Mouse (Mus musculus): ENCODE measurements around the gene Btbd3.

The Btbd3 gene

GRCm38 (mm10) chr2:138531160-138531967, 275.0 kb downstream of the Btbd3 start:
- DNase-seq (ENCODE audit: low spot score in 2 of 2), result no peak

GRCm38 (mm10) chr2:138531992-138532391, 275.6 kb downstream of the Btbd3 start:
- DNase-seq (ENCODE audit: low spot score in 2 of 2), result no peak

GRCm38 (mm10) chr2:138539655-138540054, 283.3 kb downstream of the Btbd3 start:
- DNase-seq (ENCODE audit: low spot score in 2 of 2), result no peak

GRCm38 (mm10) chr2:138548990-138549389, 292.6 kb downstream of the Btbd3 start:
- no peak for DNase-seq (ENCODE audit: low spot score in 2 of 2)

- DNase-seq (ENCODE audit: low spot score in 2 of 2), result peak; percentile 59 to 71
These were observed 295.2 kb downstream of the Btbd3 start for GRCm38 (mm10) chr2:138551516-138551915.

GRCm38 (mm10) chr2:138555106-138555862, 298.9 kb downstream of the Btbd3 start:
- peak; percentile 40 to 41 for DNase-seq (ENCODE audit: low spot score in 2 of 2)

- DNase-seq (ENCODE audit: low spot score in 2 of 2), result no peak
These were observed 329.6 kb downstream of the Btbd3 start for GRCm38 (mm10) chr2:138585930-138586329.

GRCm38 (mm10) chr2:138587335-138587734, 331.0 kb downstream of the Btbd3 start:
- peak in 1 of 2 experiments; percentile 22 for DNase-seq (ENCODE audit: low spot score in 2 of 2)

- DNase-seq (ENCODE audit: low spot score in 2 of 2), result peak; percentile 30 to 51
These were observed 331.6 kb downstream of the Btbd3 start for GRCm38 (mm10) chr2:138587795-138588545.

- no peak for DNase-seq (ENCODE audit: low spot score in 2 of 2)
These were observed 332.7 kb downstream of the Btbd3 start for GRCm38 (mm10) chr2:138589105-138589504.

GRCm38 (mm10) chr2:138590307-138590706, 333.9 kb downstream of the Btbd3 start:
- DNase-seq (ENCODE audit: low spot score in 2 of 2), result no peak

GRCm38 (mm10) chr2:138612361-138612760, 356.0 kb downstream of the Btbd3 start:
- DNase-seq (ENCODE audit: low spot score in 2 of 2), result no peak

- DNase-seq (ENCODE audit: low spot score in 2 of 2), result peak; percentile 22 to 36
These were observed 361.1 kb downstream of the Btbd3 start for GRCm38 (mm10) chr2:138617501-138617900.

Data from right cerebral cortex, adult 2 months (tissue).